Mouse (Mus musculus) CH12.LX (cell line): ENCODE data around the gene Ryr1. TPM values are rescaled to one million over a fixed set of nuclear protein-coding genes. Genes with fewer than 3 reads are reported as not detected.
A peak's percentile ranks its signal among the peaks of the same experiment; 100 is the strongest.

ENCODE experiments used
- DNase-seq: peaks from one replicate; pipeline ENCODE4 v3.0.0-alpha.2; 2013; ENCODE audit errors: extremely low read depth
- H3K27ac ChIP-seq: 2 replicates; pipeline ENCODE4 v1.5.1; 2012; ENCODE audit warnings: low read depth, mild to moderate bottlenecking, control low read depth, moderate library complexity; ENCODE audit not compliant: insufficient read depth
- H3K27me3 ChIP-seq: replicated peaks from 2 replicates; pipeline ENCODE3; 2012; ENCODE audit warnings: inconsistent platforms
- H3K36me3 ChIP-seq, 2 experiments: replicated peaks in 1 of 2; 2 replicates each; pipeline versions ENCODE3 to v1.6.1; 2012; ENCODE audit warnings: inconsistent platforms in 1 of 2, low read length in 1 of 2, mild to moderate bottlenecking in 1 of 2, mixed read lengths in 1 of 2, moderate library complexity in 1 of 2; ENCODE audit not compliant: control insufficient read depth in 1 of 2, insufficient read depth in 1 of 2
- H3K4me1 ChIP-seq, 2 experiments: 2 replicates each; pipeline ENCODE4 v1.6.1; 2012; ENCODE audit warnings: inconsistent platforms in 1 of 2, moderate library complexity in 1 of 2; ENCODE audit not compliant: insufficient read depth in 2 of 2, control insufficient read depth in 1 of 2
- H3K4me2 ChIP-seq: 2 replicates; pipeline ENCODE4 v1.6.1; 2012; ENCODE audit warnings: low read depth, mild to moderate bottlenecking, control low read depth; ENCODE audit not compliant: poor library complexity, insufficient read depth, severe bottlenecking
- H3K4me3 ChIP-seq, 3 experiments: fragments of 150-350 bp in 1 of 3; sonication (generic) in 1 of 3; replicated peaks in 1 of 3; 2 replicates each; pipeline versions ENCODE3 to v1.5.1; 2011 to 2012; ENCODE audit warnings: low read depth in 2 of 3, low read length in 2 of 3, mild to moderate bottlenecking in 2 of 3, moderate library complexity in 2 of 3, control low read depth in 1 of 3, improper control_type of control experiment in 1 of 3, inconsistent platforms in 1 of 3, mixed read lengths in 1 of 3; ENCODE audit not compliant: poor library complexity in 1 of 3
- H3K79me2 ChIP-seq: replicated peaks from 2 replicates; pipeline ENCODE4 v1.6.1; 2012; ENCODE audit warnings: mild to moderate bottlenecking, moderate library complexity; ENCODE audit not compliant: control insufficient read depth, poor library complexity, insufficient read depth, severe bottlenecking; ENCODE audit errors: extremely low read depth
- H3K9ac ChIP-seq: 2 replicates; pipeline ENCODE4 v1.6.1; 2012; ENCODE audit warnings: low read depth, mild to moderate bottlenecking, control low read depth, moderate library complexity; ENCODE audit not compliant: insufficient read depth
- H3K9me3 ChIP-seq: replicated peaks from 2 replicates; pipeline ENCODE3; 2012; ENCODE audit warnings: low read length, inconsistent platforms, mixed read lengths
- BHLHE40 ChIP-seq: IDR thresholded peaks from 2 replicates; pipeline ENCODE4 v1.6.1; 2011; ENCODE audit warnings: mild to moderate bottlenecking, low read depth, low read length, improper control_type of control experiment
- CHD1 ChIP-seq: IDR thresholded peaks from 2 replicates; pipeline ENCODE4 v1.6.1; 2012; ENCODE audit warnings: low read depth, low read length, improper control_type of control experiment, inconsistent platforms
- CHD2 ChIP-seq: IDR thresholded peaks from 2 replicates; pipeline ENCODE4 v1.6.1; 2011; ENCODE audit warnings: low read length, improper control_type of control experiment
- CTCF ChIP-seq, 2 experiments: IDR thresholded peaks in 1 of 2; conservative IDR thresholded peaks in 1 of 2; 2 replicates each; pipeline ENCODE4 v1.5.1; 2011 to 2012; ENCODE audit warnings: low read depth in 2 of 2, low read length in 2 of 2, improper control_type of control experiment in 1 of 2, inconsistent platforms in 1 of 2, mild to moderate bottlenecking in 1 of 2, moderate library complexity in 1 of 2
- E2F4 ChIP-seq: IDR thresholded peaks from 2 replicates; pipeline ENCODE4 v1.6.1; 2011; ENCODE audit warnings: low read depth, low read length, improper control_type of control experiment; ENCODE audit not compliant: insufficient replicate concordance
- ELF1 ChIP-seq: IDR thresholded peaks from 2 replicates; pipeline ENCODE4 v1.6.1; 2014; ENCODE audit warnings: low read depth, mild to moderate bottlenecking, inconsistent platforms, low read length, improper control_type of control experiment
- EP300 ChIP-seq: IDR thresholded peaks from 2 replicates; pipeline ENCODE4 v1.6.1; 2011; ENCODE audit warnings: low read length, improper control_type of control experiment
- ETS1 ChIP-seq: conservative IDR thresholded peaks from 2 replicates; pipeline ENCODE4 v1.6.1; 2012; ENCODE audit warnings: low read depth, mild to moderate bottlenecking, inconsistent platforms, low read length, improper control_type of control experiment, moderate library complexity
- GABPA ChIP-seq: IDR thresholded peaks from 2 replicates; pipeline ENCODE4 v1.6.1; 2012; ENCODE audit warnings: low read depth, low read length, improper control_type of control experiment, inconsistent platforms; ENCODE audit not compliant: insufficient replicate concordance
- HCFC1 ChIP-seq: IDR thresholded peaks from 2 replicates; pipeline ENCODE4 v1.6.1; 2012; ENCODE audit warnings: low read depth, mild to moderate bottlenecking, inconsistent platforms, low read length, improper control_type of control experiment
- IRF4 ChIP-seq: IDR thresholded peaks from 2 replicates; pipeline ENCODE4 v1.6.1; 2014; ENCODE audit warnings: low read depth, mild to moderate bottlenecking, inconsistent platforms, low read length, improper control_type of control experiment
- JUN ChIP-seq: IDR thresholded peaks from 2 replicates; pipeline ENCODE4 v1.6.1; 2011; ENCODE audit warnings: low read depth, mild to moderate bottlenecking, low read length, improper control_type of control experiment, moderate library complexity; ENCODE audit not compliant: insufficient read depth
- JUND ChIP-seq: conservative IDR thresholded peaks from 2 replicates; pipeline ENCODE4 v1.6.1; 2011; ENCODE audit warnings: low read depth, low read length, improper control_type of control experiment
- KAT2A ChIP-seq: IDR thresholded peaks from 2 replicates; pipeline ENCODE4 v1.6.1; 2012; ENCODE audit warnings: low read length, improper control_type of control experiment, inconsistent platforms; ENCODE audit not compliant: insufficient replicate concordance
- MAFK ChIP-seq: IDR thresholded peaks from 2 replicates; pipeline ENCODE4 v1.6.1; 2011; ENCODE audit warnings: low read length, improper control_type of control experiment; ENCODE audit not compliant: insufficient replicate concordance
- MAX ChIP-seq: IDR thresholded peaks from 2 replicates; pipeline ENCODE4 v1.6.1; 2011; ENCODE audit warnings: low read length, improper control_type of control experiment
- MAZ ChIP-seq: IDR thresholded peaks from 2 replicates; pipeline ENCODE4 v1.6.1; 2012; ENCODE audit warnings: low read depth, mild to moderate bottlenecking, inconsistent platforms, low read length, improper control_type of control experiment, moderate library complexity
- MEF2A ChIP-seq: IDR thresholded peaks from 2 replicates; pipeline ENCODE4 v1.6.1; 2014; ENCODE audit warnings: low read depth, mild to moderate bottlenecking, inconsistent platforms, low read length, improper control_type of control experiment, borderline replicate concordance
- MXI1 ChIP-seq: IDR thresholded peaks from 2 replicates; pipeline ENCODE4 v1.6.1; 2011; ENCODE audit warnings: mild to moderate bottlenecking, low read depth, low read length, improper control_type of control experiment
- MYC ChIP-seq: IDR thresholded peaks from 2 replicates; pipeline ENCODE4 v1.6.1; 2011; ENCODE audit warnings: low read depth, mild to moderate bottlenecking, improper control_type of control experiment, low read length
- NELFE ChIP-seq: IDR thresholded peaks from 2 replicates; pipeline ENCODE4 v1.6.1; 2011; ENCODE audit warnings: low read depth, low read length, improper control_type of control experiment
- NRF1 ChIP-seq: IDR thresholded peaks from 2 replicates; pipeline ENCODE4 v1.6.1; 2014; ENCODE audit warnings: low read depth, mild to moderate bottlenecking, inconsistent platforms, low read length, improper control_type of control experiment, moderate library complexity
- PAX5 ChIP-seq: IDR thresholded peaks from 2 replicates; pipeline ENCODE4 v1.6.1; 2012; ENCODE audit warnings: low read length, inconsistent platforms, mixed read lengths
- POLR2A ChIP-seq: IDR thresholded peaks from 2 replicates; pipeline ENCODE4 v1.6.1; 2011; ENCODE audit warnings: low read depth, mild to moderate bottlenecking, improper control_type of control experiment, low read length
- POLR2AphosphoS2 ChIP-seq: IDR thresholded peaks from 2 replicates; pipeline ENCODE4 v1.6.1; 2011; ENCODE audit warnings: low read depth, low read length, improper control_type of control experiment
- RAD21 ChIP-seq: IDR thresholded peaks from 2 replicates; pipeline ENCODE4 v1.6.1; 2011; ENCODE audit warnings: low read depth, mild to moderate bottlenecking, low read length, improper control_type of control experiment, moderate library complexity
- RCOR1 ChIP-seq: conservative IDR thresholded peaks from 2 replicates; pipeline ENCODE4 v1.6.1; 2012; ENCODE audit warnings: low read depth, mild to moderate bottlenecking, inconsistent platforms, low read length, improper control_type of control experiment
- SIN3A ChIP-seq: IDR thresholded peaks from 2 replicates; pipeline ENCODE4 v1.6.1; 2012; ENCODE audit warnings: low read length, improper control_type of control experiment, inconsistent platforms
- SMC3 ChIP-seq: IDR thresholded peaks from 2 replicates; pipeline ENCODE4 v1.6.1; 2011; ENCODE audit warnings: low read depth, low read length, improper control_type of control experiment
- TBP ChIP-seq: conservative IDR thresholded peaks from 2 replicates; pipeline ENCODE4 v1.6.1; 2011; ENCODE audit warnings: low read depth, low read length, improper control_type of control experiment
- TCF12 ChIP-seq: IDR thresholded peaks from 2 replicates; pipeline ENCODE4 v1.6.1; 2014; ENCODE audit warnings: low read depth, mild to moderate bottlenecking, inconsistent platforms, low read length, improper control_type of control experiment
- UBTF ChIP-seq: IDR thresholded peaks from 2 replicates; pipeline ENCODE4 v1.6.1; 2012; ENCODE audit warnings: low read depth, mild to moderate bottlenecking, inconsistent platforms, low read length, improper control_type of control experiment, moderate library complexity
- USF1 ChIP-seq: IDR thresholded peaks from 2 replicates; pipeline ENCODE4 v1.6.1; 2014; ENCODE audit warnings: low read depth, mild to moderate bottlenecking, inconsistent platforms, low read length, improper control_type of control experiment
- USF2 ChIP-seq: conservative IDR thresholded peaks from 2 replicates; pipeline ENCODE4 v1.6.1; 2011; ENCODE audit warnings: low read depth, low read length, improper control_type of control experiment
- ZC3H11A ChIP-seq: IDR thresholded peaks from 2 replicates; pipeline ENCODE4 v1.6.1; 2012; ENCODE audit warnings: low read depth, mild to moderate bottlenecking, inconsistent platforms, low read length, improper control_type of control experiment
- ZKSCAN1 ChIP-seq: IDR thresholded peaks from 2 replicates; pipeline ENCODE4 v1.6.1; 2012; ENCODE audit warnings: low read depth, inconsistent platforms, low read length, improper control_type of control experiment, borderline replicate concordance
- ZMIZ1 ChIP-seq: IDR thresholded peaks from 2 replicates; pipeline ENCODE4 v1.6.1; 2012; ENCODE audit warnings: low read depth, mild to moderate bottlenecking, inconsistent platforms, low read length, improper control_type of control experiment
- ZNF384 ChIP-seq: IDR thresholded peaks from 2 replicates; pipeline ENCODE4 v1.6.1; 2012; ENCODE audit warnings: low read depth, low read length, improper control_type of control experiment, inconsistent platforms
- dilution Hi-C: fragments of 300-500 bp; cut with MboI; formaldehyde crosslinking; loops from 2 replicates; pipeline ENCODE4 v1.14.3; 2020; ENCODE audit warnings: low sequenced_read_pairs; ENCODE audit not compliant: extremely low pct_unique_long_range_greater_than_20kb, extremely low pct_ligation_motif_present
- in situ Hi-C: fragments of 300-500 bp; cut with MboI; formaldehyde crosslinking; loops from 3 replicates; pipeline ENCODE4 v1.14.3; 2019; ENCODE audit warnings: low sequenced_read_pairs, low pct_ligation_motif_present, low pct_unique_long_range_greater_than_20kb, mixed read lengths
- polyA plus RNA-seq: library from polyadenylated mRNA; unstranded; fragments of >175 nt; gene quantifications from 2 replicates; pipeline ENCODE4 v1.2.1, GENCODE M21; 2012; ENCODE audit warnings: low read depth; ENCODE audit not compliant: insufficient read length
- total RNA-seq, 2 experiments: library from RNA; depleted of rRNA; stranded (reverse); fragments of 300-350 nt in 1 of 2; fragments of >200 nt in 1 of 2; gene quantifications; 2 replicates each; pipeline ENCODE4 v1.2.3; 2012 to 2014

Gene Ryr1
- total and polyA plus RNA-seq, 3 experiments: 0.43 to 1.1 (median 0.68) TPM

- H3K4me2 ChIP-seq: peak overlapping the region; percentile 84
- peak overlapping the region; percentile 66 to 85 (median 76) for H3K4me3 ChIP-seq
- no peaks in the 10 kb centered on the region for H3K27me3 ChIP-seq
- H3K36me3 ChIP-seq: peaks cover 24 to 50% of the 10 kb centered on the region in 2 experiments
- dilution Hi-C loops: no loop called here
- no peaks in the 10 kb centered on the region for H3K79me2 ChIP-seq
- DNase-seq: peak; percentile 93
- in situ Hi-C loops: no loop called here
- peak overlapping the region; percentile 75 for H3K9ac ChIP-seq
- H3K4me1 ChIP-seq: peaks cover 12 to 35% of the 10 kb centered on the region in 2 experiments
- TF ChIP-seq ELF1: peak; percentile 70
- no peak for TF ChIP-seq USF1
- TF ChIP-seq MAZ: peak; percentile 89
- TF ChIP-seq RCOR1: no peak
- TF ChIP-seq E2F4: no peak
- no peak for TF ChIP-seq CHD1
- TF ChIP-seq ZKSCAN1: no peak
- TF ChIP-seq ETS1: no peak
- TF ChIP-seq PAX5: no peak
- TF ChIP-seq MYC: no peak
- no peak; the same call in 1 of the 2 replicates for TF ChIP-seq TCF12
- no peak for TF ChIP-seq JUN
- no peak for TF ChIP-seq EP300
- no peak for TF ChIP-seq MAFK
- TF ChIP-seq RAD21: no peak
- 0 out of 2 replicates have a peak, but pooled peaks have one; percentile 12 for TF ChIP-seq NRF1
- TF ChIP-seq JUND: no peak
- TF ChIP-seq SMC3: no peak
- TF ChIP-seq CHD2: peak; percentile 96
- no peak for TF ChIP-seq ZNF384
- TF ChIP-seq ZC3H11A: no peak
- TF ChIP-seq HCFC1: peak; percentile 62
- peak; percentile 58; the same call in 1 of the 2 replicates for TF ChIP-seq SIN3A
- TF ChIP-seq USF2: no peak
- no peak for TF ChIP-seq TBP
- peak; percentile 42; the same call in 1 of the 2 replicates for TF ChIP-seq MEF2A
- no peak for TF ChIP-seq NELFE
- TF ChIP-seq POLR2A: no peak
- TF ChIP-seq IRF4: no peak; the same call in 1 of the 2 replicates
- TF ChIP-seq GABPA: no peak
- TF ChIP-seq UBTF: no peak
- no peak for TF ChIP-seq POLR2AphosphoS2
- TF ChIP-seq MAX: no peak
- no peak for TF ChIP-seq CTCF (conservative IDR thresholded peaks at IDR 0.05 in 1 of 2, IDR thresholded peaks at IDR 0.05 in 1 of 2; ENCODE audit: low read depth in 2 of 2, low read length in 2 of 2)
- TF ChIP-seq BHLHE40: peak; percentile 39
- 0 out of 2 replicates have a peak, but pooled peaks have one; percentile 19 for TF ChIP-seq ZMIZ1
- TF ChIP-seq MXI1: no peak
- no peak for TF ChIP-seq KAT2A
- no peaks in the 10 kb centered on the region for H3K9me3 ChIP-seq
- peak overlapping the region; percentile 17; the same call in 1 of the 2 replicates for H3K27ac ChIP-seq
Observed at GRCm38 (mm10) chr7:29169231-29170065, 44.5 kb upstream of the Ryr1 start.
